Mouse (Mus musculus): ENCODE results near the gene Ank2. TPM values are rescaled to one million over a fixed set of nuclear protein-coding genes. Genes with fewer than 3 reads are reported as not detected.

Ank2 gene
- polyA plus RNA-seq (2015; fragmentation: Nextera tagmentation; extraction: Ambion mirVana) = 3.9 and 4.4 TPM in 2 replicates

- 1% methylated on average over 50 of the region's 62 CpGs for WGBS
- no peak within 1 kb of the TSS for H3K27ac ChIP-seq (ENCODE audit: low read length)
These were observed at the start of gene Ank2 for GRCm38 (mm10) chr3:127498742-127499400. Ank2 (minus strand) TSS chr3:127499350.

GRCm38 (mm10) chr3:127547882-127548281 is 48.7 kb upstream of the Ank2 start:
- Histone ChIP-seq H3K4me2 (replicated peaks; ENCODE audit: low read depth, low read length) (no peak overlapping the region), H3K4me3 (ENCODE audit: low read depth, low read length) (no peak overlapping the region), H3K27ac (ENCODE audit: low read length) (no peak overlapping the region), H3K9ac (replicated peaks; ENCODE audit: low read depth) (no peak overlapping the region), H3K9me3 (ENCODE audit: low read length) (no peaks in the 10 kb centered on the region), H3K4me1 (ENCODE audit: insufficient read depth, low read depth, low read length) (no peaks in the 10 kb centered on the region), H3K27me3 (replicated peaks; ENCODE audit: insufficient read depth, low read length) (no peaks in the 10 kb centered on the region), H3K36me3 (ENCODE audit: insufficient read depth, low read length) (peaks cover 15% of the 10 kb centered on the region; the same call in 1 of the 2 replicates)
- DNase-seq (ENCODE audit: low spot score) = peak; percentile 35
- WGBS = 48% methylated on average over 5 of the region's 5 CpGs
- peak; percentile 59 for TF ChIP-seq CTCF (IDR thresholded peaks at IDR 0.05)
- no peak for TF ChIP-seq EP300 (IDR thresholded peaks at IDR 0.05)
- no peak for ATAC-seq

More at GRCm38 (mm10) chr3:127498742-127499400, at the start of gene Ank2:
- ATAC-seq = peak; percentile 85
- Histone ChIP-seq H3K36me3 (ENCODE audit: insufficient read depth, low read length) (no peaks in the 10 kb centered on the region), H3K4me1 (ENCODE audit: insufficient read depth, low read depth, low read length) (peaks cover 5% of the 10 kb centered on the region; the same call in 1 of the 2 replicates), H3K27me3 (replicated peaks; ENCODE audit: insufficient read depth, low read length) (peaks cover 21% of the 10 kb centered on the region), H3K4me2 (replicated peaks; ENCODE audit: low read depth, low read length) (peak within 1 kb of the TSS; percentile 86), H3K4me3 (ENCODE audit: low read depth, low read length) (peak within 1 kb of the TSS; percentile 47), H3K9ac (replicated peaks; ENCODE audit: low read depth) (0 out of 2 replicates have a peak within 1 kb of the TSS, but pooled peaks have one; percentile 19), H3K9me3 (ENCODE audit: low read length) (no peaks in the 10 kb centered on the region)
- DNase-seq (ENCODE audit: low spot score) = peak; percentile 65
- no peak for TF ChIP-seq EP300 (IDR thresholded peaks at IDR 0.05)
- no peak for TF ChIP-seq CTCF (IDR thresholded peaks at IDR 0.05)

- H3K4me2 ChIP-seq (replicated peaks; ENCODE audit: low read depth, low read length) = no peak overlapping the region
- H3K9ac ChIP-seq (replicated peaks; ENCODE audit: low read depth) = no peak overlapping the region
- 39% methylated on average over 5 of the region's 5 CpGs for WGBS
- H3K36me3 ChIP-seq (ENCODE audit: insufficient read depth, low read length) = peaks cover 19% of the 10 kb centered on the region; the same call in 1 of the 2 replicates
- H3K27me3 ChIP-seq (replicated peaks; ENCODE audit: insufficient read depth, low read length) = no peaks in the 10 kb centered on the region
- H3K4me3 ChIP-seq (ENCODE audit: low read depth, low read length) = no peak overlapping the region
- ATAC-seq (no peak), DNase-seq (ENCODE audit: low spot score) (no peak)
- H3K27ac ChIP-seq (ENCODE audit: low read length) = no peak overlapping the region
- no peaks in the 10 kb centered on the region for H3K4me1 ChIP-seq (ENCODE audit: insufficient read depth, low read depth, low read length)
- TF ChIP-seq EP300 (IDR thresholded peaks at IDR 0.05) (no peak), CTCF (IDR thresholded peaks at IDR 0.05) (no peak)
- H3K9me3 ChIP-seq (ENCODE audit: low read length) = no peaks in the 10 kb centered on the region
These were observed 45.5 kb upstream of the Ank2 start for GRCm38 (mm10) chr3:127544610-127545121.

- Histone ChIP-seq H3K4me1 (ENCODE audit: insufficient read depth, low read depth, low read length) (no peaks in the 10 kb centered on the region), H3K4me2 (replicated peaks; ENCODE audit: low read depth, low read length) (no peak overlapping the region), H3K9me3 (ENCODE audit: low read length) (no peaks in the 10 kb centered on the region), H3K4me3 (ENCODE audit: low read depth, low read length) (no peak overlapping the region), H3K27me3 (replicated peaks; ENCODE audit: insufficient read depth, low read length) (no peaks in the 10 kb centered on the region), H3K9ac (replicated peaks; ENCODE audit: low read depth) (no peak overlapping the region), H3K36me3 (ENCODE audit: insufficient read depth, low read length) (peaks cover 19% of the 10 kb centered on the region; the same call in 1 of the 2 replicates), H3K27ac (ENCODE audit: low read length) (no peak overlapping the region)
- 80% methylated on average over 4 of the region's 4 CpGs for WGBS
- no peak for ATAC-seq
- no peak for DNase-seq (ENCODE audit: low spot score)
- TF ChIP-seq EP300 (IDR thresholded peaks at IDR 0.05) (no peak), CTCF (IDR thresholded peaks at IDR 0.05) (no peak)
These were observed 44.8 kb upstream of the Ank2 start for GRCm38 (mm10) chr3:127543976-127544375.

- H3K36me3 ChIP-seq (ENCODE audit: insufficient read depth, low read length) = 0 out of 2 replicates have a peak, but pooled peaks cover 4% of the 10 kb centered on the region
- TF ChIP-seq CTCF (IDR thresholded peaks at IDR 0.05) (no peak), EP300 (IDR thresholded peaks at IDR 0.05) (no peak)
- ATAC-seq (no peak), DNase-seq (ENCODE audit: low spot score) (no peak)
- no peak overlapping the region for H3K4me2 ChIP-seq (replicated peaks; ENCODE audit: low read depth, low read length)
- H3K4me3 ChIP-seq (ENCODE audit: low read depth, low read length) = no peak overlapping the region
- no peak overlapping the region for H3K9ac ChIP-seq (replicated peaks; ENCODE audit: low read depth)
- no peak overlapping the region for H3K27ac ChIP-seq (ENCODE audit: low read length)
- WGBS = 69% methylated on average over 6 of the region's 6 CpGs
- H3K4me1 ChIP-seq (ENCODE audit: insufficient read depth, low read depth, low read length) = no peaks in the 10 kb centered on the region
- no peaks in the 10 kb centered on the region for H3K27me3 ChIP-seq (replicated peaks; ENCODE audit: insufficient read depth, low read length)
- no peaks in the 10 kb centered on the region for H3K9me3 ChIP-seq (ENCODE audit: low read length)
These were observed 40.0 kb upstream of the Ank2 start for GRCm38 (mm10) chr3:127539193-127539592.

GRCm38 (mm10) chr3:127530293-127530692 is 31.1 kb upstream of the Ank2 start:
- WGBS = 18% methylated on average over 4 of the region's 4 CpGs
- H3K4me2 ChIP-seq (replicated peaks; ENCODE audit: low read depth, low read length) = no peak overlapping the region
- H3K9ac ChIP-seq (replicated peaks; ENCODE audit: low read depth) = no peak overlapping the region
- H3K4me3 ChIP-seq (ENCODE audit: low read depth, low read length) = no peak overlapping the region
- no peaks in the 10 kb centered on the region for H3K36me3 ChIP-seq (ENCODE audit: insufficient read depth, low read length)
- H3K9me3 ChIP-seq (ENCODE audit: low read length) = no peaks in the 10 kb centered on the region
- no peaks in the 10 kb centered on the region for H3K27me3 ChIP-seq (replicated peaks; ENCODE audit: insufficient read depth, low read length)
- ATAC-seq (no peak), DNase-seq (ENCODE audit: low spot score) (no peak)
- no peaks in the 10 kb centered on the region for H3K4me1 ChIP-seq (ENCODE audit: insufficient read depth, low read depth, low read length)
- TF ChIP-seq EP300 (IDR thresholded peaks at IDR 0.05) (no peak), CTCF (IDR thresholded peaks at IDR 0.05) (no peak)
- H3K27ac ChIP-seq (ENCODE audit: low read length) = no peak overlapping the region

Measured in lung, postnatal 0 days (tissue).